Mouse (Mus musculus) midbrain, embryonic 16.5 days (tissue): Measurements from ENCODE around the gene 1810010D01Rik. TPM values are rescaled to one million over a fixed set of nuclear protein-coding genes. Genes with fewer than 3 reads are reported as not detected.
A peak's percentile ranks its signal among the peaks of the same experiment; 100 is the strongest.

Experiments
- ATAC-seq: fragments of 200-750 bp; cut with Nextera tagmentation; 2 replicates; pipeline ENCODE4 v1.8.0; 2017; ENCODE audit warnings: moderate TSS enrichment
- H3K27ac ChIP-seq: fragments of 300-500 bp; sonication (generic); 2 replicates; pipeline ENCODE4 v1.5.1; 2014; ENCODE audit warnings: mild to moderate bottlenecking, low read length, mixed read lengths
- H3K27me3 ChIP-seq: fragments of 300-500 bp; sonication (generic); 2 replicates; pipeline ENCODE4 v1.6.1; 2014; ENCODE audit warnings: low read depth, low read length, mixed read lengths; ENCODE audit not compliant: control insufficient read depth, insufficient read depth
- H3K36me3 ChIP-seq: fragments of 300-500 bp; sonication (generic); 2 replicates; pipeline ENCODE4 v1.6.1; 2014; ENCODE audit warnings: mild to moderate bottlenecking, low read length, moderate library complexity, mixed read lengths; ENCODE audit not compliant: control insufficient read depth, insufficient read depth
- H3K4me1 ChIP-seq: fragments of 300-500 bp; sonication (generic); 2 replicates; pipeline ENCODE4 v1.6.1; 2014; ENCODE audit warnings: mild to moderate bottlenecking, low read length, mixed read lengths; ENCODE audit not compliant: control insufficient read depth, insufficient read depth
- H3K4me2 ChIP-seq: fragments of 300-500 bp; sonication (generic); 2 replicates; pipeline ENCODE4 v1.6.1; 2014; ENCODE audit warnings: mild to moderate bottlenecking, low read length, mixed read lengths
- H3K4me3 ChIP-seq: fragments of 300-500 bp; sonication (generic); 2 replicates; pipeline ENCODE4 v1.5.1; 2014; ENCODE audit warnings: low read depth, mild to moderate bottlenecking, low read length, moderate library complexity, mixed read lengths
- H3K9ac ChIP-seq: fragments of 300-500 bp; sonication (generic); 2 replicates; pipeline ENCODE4 v1.6.1; 2014; ENCODE audit warnings: low read depth, low read length, mixed read lengths
- H3K9me3 ChIP-seq: fragments of 300-500 bp; sonication (generic); replicated peaks from 2 replicates; pipeline ENCODE4 v1.6.1; 2014; ENCODE audit warnings: mild to moderate bottlenecking, low read length, mixed read lengths; ENCODE audit not compliant: control insufficient read depth, poor library complexity, severe bottlenecking
- WGBS: fragments of 180-500 bp; shearing (Covaris S2); extraction: QIAGEN DNeasy Blood & Tissue Kit; methylation state at CpG from one replicate; pipeline ENCODE4 v1.1.7; 2014; 5-methylcytosine and 5-hydroxymethylcytosine counted together
- polyA plus RNA-seq: library from polyadenylated mRNA; unstranded; fragments of >200 nt; fragmentation: Nextera tagmentation; extraction: Ambion mirVana; gene quantifications from 2 replicates; pipeline ENCODE4 v1.2.1, GENCODE M21; 2015

The 1810010D01Rik gene
- polyA plus RNA-seq, 1 experiment from 2014 or later: 0.36 TPM

DNA sequence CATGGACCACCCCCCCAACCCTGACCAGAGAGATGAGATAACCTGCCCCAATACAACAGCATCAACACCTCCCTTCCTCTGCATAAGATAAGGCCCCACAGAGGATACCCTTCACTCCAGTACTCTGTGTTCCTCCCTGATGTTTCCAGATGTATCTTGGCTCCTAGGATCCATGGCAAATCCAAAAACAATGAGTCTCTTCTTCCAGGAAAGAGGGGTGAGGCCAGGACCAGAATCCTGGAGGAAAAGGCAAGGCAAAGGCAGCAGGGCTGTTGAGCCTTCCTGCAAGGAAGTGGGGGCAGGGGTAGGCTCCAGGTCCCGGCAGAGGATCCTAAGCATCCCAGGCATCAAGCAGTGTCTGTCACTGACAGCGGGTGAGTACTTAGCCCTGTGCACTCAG is 13.4 kb upstream of the 1810010D01Rik start:
- H3K4me1 ChIP-seq: no peaks in the 10 kb centered on the region
- H3K4me2 ChIP-seq: no peak overlapping the region
- no peak overlapping the region for H3K27ac ChIP-seq
- ATAC-seq: no peak
- no peaks in the 10 kb centered on the region for H3K36me3 ChIP-seq
- 78% methylated on average over 2 of the region's 2 CpGs for WGBS
- no peak overlapping the region for H3K4me3 ChIP-seq
- no peak overlapping the region for H3K9ac ChIP-seq
- H3K9me3 ChIP-seq: no peaks in the 10 kb centered on the region
- no peaks in the 10 kb centered on the region for H3K27me3 ChIP-seq

DNA sequence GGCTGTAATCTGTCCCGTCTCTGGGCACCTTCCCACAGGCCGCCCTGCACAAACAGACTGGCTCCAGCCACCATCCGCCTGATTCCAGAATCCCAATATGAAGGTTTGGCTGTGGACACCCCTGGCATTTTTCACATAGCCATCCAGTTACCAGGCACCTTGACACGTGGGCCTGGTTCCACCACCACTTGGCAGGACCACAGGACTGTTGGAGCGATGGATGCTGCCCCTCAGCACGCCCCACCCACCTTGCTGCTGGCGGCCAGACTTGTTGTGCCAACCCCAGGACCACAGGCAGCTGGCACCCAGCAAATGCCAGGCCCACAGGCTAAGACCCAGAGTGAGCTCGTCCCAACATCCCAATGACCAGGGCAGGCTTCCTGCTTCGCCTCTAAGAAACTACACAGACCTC is 11.5 kb upstream of the 1810010D01Rik start:
- Histone ChIP-seq H3K9me3 (no peaks in the 10 kb centered on the region), H3K4me2 (no peak overlapping the region), H3K27ac (no peak overlapping the region), H3K27me3 (no peaks in the 10 kb centered on the region), H3K36me3 (no peaks in the 10 kb centered on the region), H3K4me3 (no peak overlapping the region), H3K9ac (no peak overlapping the region), H3K4me1 (no peaks in the 10 kb centered on the region)
- 81% methylated on average over 9 of the region's 9 CpGs for WGBS
- ATAC-seq: no peak

DNA sequence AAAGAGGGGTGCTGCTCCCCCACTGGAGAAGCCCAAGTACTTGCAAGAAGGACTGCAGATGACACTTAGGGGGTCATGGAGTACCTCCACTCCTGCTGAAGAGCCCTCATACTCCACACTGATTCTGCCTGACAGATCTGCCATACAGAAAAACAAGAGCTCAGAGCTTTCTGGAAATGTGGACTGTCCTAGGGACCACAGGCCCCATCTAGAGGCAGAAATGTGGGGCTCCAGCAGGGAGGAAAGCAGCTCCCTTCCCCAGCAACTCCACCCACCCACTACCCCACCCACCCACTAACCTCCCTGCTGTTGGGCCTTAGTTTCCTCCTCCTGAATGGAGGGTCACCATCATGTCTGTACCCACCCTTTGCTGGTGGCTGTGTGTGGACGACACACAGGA is 8.7 kb upstream of the 1810010D01Rik start:
- ATAC-seq: no peak
- 69% methylated on average over 1 of the region's 1 CpGs for WGBS
- peaks cover under 1% of the 10 kb centered on the region; the same call in 1 of the 2 replicates for H3K4me1 ChIP-seq
- no peaks in the 10 kb centered on the region for H3K27me3 ChIP-seq
- no peak overlapping the region for H3K27ac ChIP-seq
- no peaks in the 10 kb centered on the region for H3K36me3 ChIP-seq
- H3K9me3 ChIP-seq: no peaks in the 10 kb centered on the region
- no peak overlapping the region for H3K4me2 ChIP-seq
- H3K4me3 ChIP-seq: no peak overlapping the region
- no peak overlapping the region for H3K9ac ChIP-seq

DNA sequence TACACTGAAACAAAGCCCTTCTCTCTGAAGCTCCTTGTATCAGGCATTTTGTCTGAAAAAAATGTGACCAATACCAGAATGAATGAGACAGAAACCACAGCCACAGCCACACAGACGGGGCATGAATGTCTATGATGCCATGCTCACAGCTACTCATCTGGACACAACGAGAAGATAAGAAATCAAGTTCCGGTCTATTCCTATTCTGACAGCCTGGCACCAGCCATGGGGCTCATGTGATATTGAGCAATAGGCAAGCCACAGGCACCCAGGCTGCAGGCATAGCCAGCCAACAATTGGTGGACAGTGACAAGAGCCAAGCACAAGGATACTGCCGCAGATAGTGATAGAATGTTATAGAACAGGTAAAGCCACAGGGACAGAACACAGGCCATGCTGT is 7.6 kb upstream of the 1810010D01Rik start:
- H3K4me1 ChIP-seq: peaks cover 5% of the 10 kb centered on the region; the same call in 1 of the 2 replicates
- no peaks in the 10 kb centered on the region for H3K27me3 ChIP-seq
- no peaks in the 10 kb centered on the region for H3K9me3 ChIP-seq
- 81% methylated on average over 4 of the region's 4 CpGs for WGBS
- no peak overlapping the region for H3K9ac ChIP-seq
- H3K36me3 ChIP-seq: no peaks in the 10 kb centered on the region
- no peak overlapping the region for H3K4me2 ChIP-seq
- no peak overlapping the region for H3K27ac ChIP-seq
- ATAC-seq: no peak
- no peak overlapping the region for H3K4me3 ChIP-seq

DNA sequence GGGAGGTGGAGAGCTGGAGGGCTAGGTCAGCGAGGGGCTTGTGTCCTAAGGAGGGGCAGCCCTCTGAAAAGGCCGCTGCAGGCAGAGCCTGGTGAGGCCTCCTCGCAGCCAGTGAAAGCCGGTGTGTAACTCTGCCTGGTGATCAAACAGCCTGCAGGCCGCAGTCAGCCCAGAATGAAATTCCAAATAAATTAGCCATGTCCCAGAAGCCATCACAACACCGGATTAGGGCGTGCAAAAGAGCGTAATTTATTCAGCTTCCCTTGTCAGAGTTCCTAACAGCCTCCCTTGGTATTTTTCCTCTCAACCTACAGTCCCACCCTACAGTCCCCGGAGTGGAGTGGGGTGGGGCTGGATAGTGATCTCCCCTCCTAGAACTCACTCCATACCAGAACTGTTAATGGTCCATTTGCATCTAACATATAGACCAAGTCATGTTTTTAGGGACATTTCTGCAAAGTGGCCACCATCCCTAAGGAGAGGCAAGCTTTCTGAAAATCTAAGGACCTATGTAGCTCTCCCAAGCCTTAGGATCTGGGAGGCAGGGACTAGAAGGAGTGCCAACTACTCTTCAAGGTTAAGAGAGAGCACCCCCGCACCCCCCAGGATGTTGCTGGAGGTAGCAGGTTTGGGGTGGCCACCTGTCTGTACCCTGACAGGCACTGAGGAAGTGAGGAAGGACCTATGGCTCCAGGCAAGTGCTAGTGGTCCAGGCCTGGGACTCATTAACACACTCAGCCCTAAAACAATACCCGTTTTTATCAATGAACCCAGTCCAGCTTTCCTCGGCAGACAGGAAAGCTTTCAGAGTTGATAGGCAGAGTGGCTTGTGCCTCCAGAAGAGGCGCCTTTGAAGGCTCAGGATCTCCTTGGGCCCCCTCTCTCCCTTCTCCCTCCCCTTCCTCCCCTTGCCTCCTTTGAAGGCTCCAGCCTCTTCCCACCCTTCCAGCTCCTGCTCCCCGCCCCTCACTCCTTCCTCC is 4.1 kb upstream of the 1810010D01Rik start:
- Histone ChIP-seq H3K9me3 (no peaks in the 10 kb centered on the region), H3K27ac (peak overlapping the region; percentile 62; the same call in 1 of the 2 replicates), H3K4me1 (peaks cover 5% of the 10 kb centered on the region; the same call in 1 of the 2 replicates), H3K4me3 (no peak overlapping the region), H3K27me3 (no peaks in the 10 kb centered on the region), H3K36me3 (no peaks in the 10 kb centered on the region), H3K4me2 (no peak overlapping the region), H3K9ac (no peak overlapping the region)
- ATAC-seq: peak; percentile 83
- 12% methylated on average over 14 of the region's 14 CpGs for WGBS

DNA sequence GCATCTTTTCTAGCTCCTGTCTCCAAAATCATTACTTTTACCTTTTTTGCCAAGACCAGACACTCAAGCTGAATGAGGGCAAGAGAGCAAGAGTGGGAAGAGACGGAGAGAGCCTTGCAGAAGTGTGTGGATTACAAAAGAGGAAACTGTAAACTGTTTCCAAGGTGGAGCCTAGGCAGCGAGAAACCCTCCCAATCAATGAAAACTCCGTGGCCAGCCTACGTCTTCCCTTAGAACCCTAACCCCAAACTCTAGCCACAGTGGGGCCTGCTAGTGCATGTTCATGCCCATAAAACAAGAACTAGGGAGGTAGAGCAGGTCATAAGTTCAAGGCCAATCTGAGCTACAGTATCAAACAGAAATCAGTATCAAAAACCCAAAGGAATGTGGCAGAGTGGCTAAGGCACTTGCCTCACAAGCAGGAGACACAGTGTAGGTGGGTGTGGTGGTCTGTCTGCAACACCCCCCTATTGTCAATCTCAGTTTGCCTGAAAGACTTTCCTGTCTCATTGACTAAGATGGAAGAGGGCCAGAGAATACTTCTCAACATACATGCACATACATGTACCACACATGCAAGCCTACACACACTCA is 2.7 kb upstream of the 1810010D01Rik start:
- H3K36me3 ChIP-seq: no peaks in the 10 kb centered on the region
- H3K27ac ChIP-seq: no peak overlapping the region
- H3K9ac ChIP-seq: no peak overlapping the region
- H3K4me3 ChIP-seq: no peak overlapping the region
- no peaks in the 10 kb centered on the region for H3K27me3 ChIP-seq
- WGBS: 63% methylated on average over 4 of the region's 4 CpGs
- H3K9me3 ChIP-seq: no peaks in the 10 kb centered on the region
- ATAC-seq: no peak
- H3K4me1 ChIP-seq: peaks cover 16% of the 10 kb centered on the region
- no peak overlapping the region for H3K4me2 ChIP-seq

DNA sequence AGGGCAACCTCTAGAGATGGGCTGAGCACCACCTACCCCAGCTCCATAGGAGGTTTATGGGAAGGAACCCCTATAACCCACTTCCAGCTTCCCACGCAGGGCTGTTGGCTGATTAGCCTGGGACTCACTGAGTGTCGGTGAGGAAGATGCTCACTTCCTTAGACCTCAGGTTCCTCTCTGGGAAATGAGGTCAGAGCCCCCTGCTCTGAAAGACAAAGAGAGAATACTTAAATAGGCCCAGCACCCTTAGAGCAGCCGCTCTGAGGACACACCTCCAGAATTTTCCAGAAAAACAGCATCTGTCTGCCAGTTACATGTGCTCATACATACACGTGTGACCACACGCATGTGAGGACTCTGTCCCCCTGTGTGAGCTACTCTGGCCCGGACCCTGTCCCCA is 1.1 kb downstream of the 1810010D01Rik start:
- Histone ChIP-seq H3K4me2 (0 out of 2 replicates have a peak overlapping the region, but pooled peaks have one; percentile 43), H3K9ac (peak overlapping the region; percentile 75; the same call in 1 of the 2 replicates), H3K36me3 (no peaks in the 10 kb centered on the region), H3K27me3 (no peaks in the 10 kb centered on the region), H3K27ac (peak overlapping the region; percentile 79), H3K4me1 (peaks cover 16% of the 10 kb centered on the region), H3K9me3 (no peaks in the 10 kb centered on the region), H3K4me3 (no peak overlapping the region)
- 42% methylated on average over 6 of the region's 6 CpGs for WGBS
- no peak for ATAC-seq

DNA sequence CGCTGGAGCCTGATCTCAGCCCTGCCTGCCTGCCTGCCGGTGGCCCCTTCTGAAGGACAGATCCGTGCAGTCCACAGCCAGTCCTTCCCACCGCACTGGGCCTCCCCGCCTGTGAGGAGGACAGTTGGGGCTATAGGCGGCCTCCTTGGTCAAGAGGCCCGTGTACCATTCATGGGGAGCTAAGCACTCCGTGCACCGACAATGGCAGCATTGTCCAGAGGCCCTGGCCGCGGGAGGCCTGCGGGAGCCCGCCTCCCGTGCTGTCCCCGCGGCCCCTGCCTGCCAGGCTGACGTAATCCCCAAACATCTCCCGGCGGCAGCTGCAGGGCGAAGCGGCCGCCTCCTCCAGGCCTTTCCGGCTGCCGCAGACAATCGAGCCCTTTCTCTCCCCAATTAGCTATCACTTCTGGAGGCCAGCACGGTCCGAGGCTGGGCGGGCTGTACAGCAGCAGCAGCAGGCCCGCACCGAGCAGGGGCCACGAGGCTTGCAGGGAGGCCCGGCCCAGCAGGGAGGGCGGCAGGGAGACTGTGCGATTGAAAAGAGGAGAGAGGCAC is 1.8 kb downstream of the 1810010D01Rik start:
- peak; percentile 93 for ATAC-seq
- H3K9me3 ChIP-seq: 0 out of 2 replicates have a peak, but pooled peaks cover 3% of the 10 kb centered on the region
- H3K4me2 ChIP-seq: peak overlapping the region; percentile 43
- no peaks in the 10 kb centered on the region for H3K27me3 ChIP-seq
- peak overlapping the region; percentile 75 for H3K9ac ChIP-seq
- H3K4me3 ChIP-seq: no peak overlapping the region
- no peaks in the 10 kb centered on the region for H3K36me3 ChIP-seq
- H3K27ac ChIP-seq: peak overlapping the region; percentile 79
- 2% methylated on average over 33 of the region's 34 CpGs for WGBS
- H3K4me1 ChIP-seq: peaks cover 13% of the 10 kb centered on the region
